In genomic region chr15:77399027-77399426, GRCm38 (mm10) we compare ENCODE assay signal across 12 mouse cellular contexts. TPM values are rescaled to one million over a fixed set of nuclear protein-coding genes. Genes with fewer than 3 reads are reported as not detected.
DNase-seq lines count a peak whose midpoint lies in the region; ATAC-seq and TF ChIP-seq lines count a peak whose summit lies in the region.
"Not testable (repeated sequence)": the region's sequence is repeated elsewhere in the genome, so short reads cannot be mapped to it uniquely, and the experiment has no call there.
"Had no signal": no experiment of that assay in that cellular context is flagged by ENCODE, and none has a peak within 500 bp of the region (broad histone marks: within the 10 kb centered on the region; RNA-seq: fewer than 3 reads in every experiment).

Apol7a (minus strand) TSS chr15:77399110.

- in situ Hi-C loops in ES-E14 (cut with MboI; ENCODE audit: low sequenced_read_pairs in 2 of 2, unreplicated experiment in 2 of 2), result not testable (repeated sequence)

- 0 out of 2 replicates have a peak, but pooled peaks have one; percentile 9 for TF ChIP-seq CTCF in bone marrow, adult 2 months (IDR thresholded peaks at IDR 0.05; ENCODE audit: control insufficient read depth, insufficient read depth, low read length)
- TF ChIP-seq CTCF in embryonic fibroblast, embryonic 13.5 days (IDR thresholded peaks at IDR 0.05; ENCODE audit: borderline replicate concordance, insufficient read depth, low read length), result peak; percentile 55; the same call in 1 of the 2 replicates
- TF ChIP-seq CTCF in kidney, adult 2 months (conservative IDR thresholded peaks at IDR 0.05; ENCODE audit: insufficient read depth, insufficient read length, low read depth, low read length), result peak; percentile 64
- peak; percentile 61 for TF ChIP-seq CTCF in liver, embryonic 14.5 days (IDR thresholded peaks at IDR 0.05; ENCODE audit: low read depth)

- H3K9me3 ChIP-seq in ES-E14 (ENCODE audit: control insufficient read depth, insufficient read depth, low read depth, low read length); heart, embryonic 16.5 days (replicated peaks; ENCODE audit: control insufficient read depth, low read length); liver, embryonic 14.5 days (ENCODE audit: control insufficient read depth, low read length): not testable (repeated sequence)

- H3K4me2 ChIP-seq in heart, embryonic 16.5 days (ENCODE audit: low read depth, low read length); liver, embryonic 14.5 days (ENCODE audit: low read depth): not testable (repeated sequence)

- H3K9ac ChIP-seq in ES-E14 (ENCODE audit: insufficient read depth, low read depth, low read length, poor library complexity, severe bottlenecking); heart, embryonic 16.5 days (ENCODE audit: low read length); liver, embryonic 14.5 days (replicated peaks): not testable (repeated sequence)

- not testable (repeated sequence) for H3K4me1 ChIP-seq in ES-E14 (ENCODE audit: control insufficient read depth in 2 of 2, insufficient read depth in 2 of 2, low read length in 2 of 2, poor library complexity in 1 of 2); bone marrow, adult 2 months (ENCODE audit: control insufficient read depth, insufficient read depth, low read length); embryonic fibroblast, embryonic 13.5 days (ENCODE audit: control insufficient read depth, insufficient read depth, low read length); heart, embryonic 16.5 days (ENCODE audit: control insufficient read depth, insufficient read depth, low read length); kidney, adult 2 months (ENCODE audit: control insufficient read depth, insufficient read depth, low read length); liver, embryonic 14.5 days (replicated peaks; ENCODE audit: control insufficient read depth in 2 of 2, insufficient read depth in 2 of 2, low read length in 1 of 2)

- not testable (repeated sequence) for H3K27me3 ChIP-seq in heart, embryonic 16.5 days (ENCODE audit: control insufficient read depth, insufficient read depth, low read length); kidney, adult 2 months (replicated peaks; ENCODE audit: control insufficient read depth, insufficient read depth, low read length); liver, embryonic 14.5 days (ENCODE audit: control insufficient read depth, insufficient read depth, low read length)

- H3K27ac ChIP-seq in ES-E14 (ENCODE audit: insufficient read depth, low read depth, low read length, poor library complexity, severe bottlenecking); bone marrow, adult 2 months (ENCODE audit: control insufficient read depth, insufficient read depth, low read depth, low read length, poor library complexity); kidney, adult 2 months (ENCODE audit: insufficient read depth, low read depth, low read length); liver, embryonic 14.5 days: not testable (repeated sequence)
- peak within 1 kb of the TSS; percentile 90 for H3K27ac ChIP-seq in embryonic fibroblast, embryonic 13.5 days (ENCODE audit: insufficient read depth, low read length)
- peak within 1 kb of the TSS; percentile 55; the same call in 1 of the 2 replicates for H3K27ac ChIP-seq in heart, embryonic 16.5 days (ENCODE audit: low read length)

- not testable (repeated sequence) for TF ChIP-seq POLR2A in bone marrow, adult 2 months (IDR thresholded peaks at IDR 0.05; ENCODE audit: borderline replicate concordance, control insufficient read depth, low read depth, low read length); embryonic fibroblast, embryonic 13.5 days (IDR thresholded peaks at IDR 0.05; ENCODE audit: low read depth, low read length); kidney, adult 2 months (IDR thresholded peaks at IDR 0.05; ENCODE audit: low read depth, low read length)

- TF ChIP-seq EP300 in liver, embryonic 14.5 days (IDR thresholded peaks at IDR 0.05; ENCODE audit: low read depth), result not testable (repeated sequence)

- not testable (repeated sequence) for H3K4me3 ChIP-seq in ES-E14 (ENCODE audit: insufficient read depth in 1 of 2, low read depth in 1 of 2, low read length in 2 of 2, poor library complexity in 1 of 2, severe bottlenecking in 1 of 2); bone marrow, adult 2 months (replicated peaks; ENCODE audit: control insufficient read depth, low read depth, low read length); embryonic fibroblast, embryonic 13.5 days (ENCODE audit: insufficient read depth, low read length); heart, embryonic 16.5 days (ENCODE audit: low read length); kidney, adult 2 months (ENCODE audit: insufficient read depth, low read depth, low read length); liver, embryonic 14.5 days (ENCODE audit: insufficient read depth in 1 of 2, low read depth in 2 of 2, low read length in 2 of 2)

- ATAC-seq in heart, embryonic 16.5 days (replicated peaks; ENCODE audit: extremely low read depth, insufficient read depth, low FRiP score); liver, embryonic 14.5 days (ENCODE audit: insufficient read depth): not testable (repeated sequence)

- WGBS in bone marrow, adult 2 months, result 64% methylated on average over 9 of the region's 9 CpGs
- WGBS in heart, embryonic 16.5 days, result 60% methylated on average over 9 of the region's 9 CpGs
- 63% methylated on average over 9 of the region's 9 CpGs for WGBS in kidney, adult 2 months
- 52% methylated on average over 9 of the region's 9 CpGs for WGBS in liver, embryonic 14.5 days (ENCODE audit: insufficient replicate concordance)

- DNase-seq in ES-E14 (ENCODE audit: low read depth, low spot score), result peak; percentile 65
- peak; percentile 14 for DNase-seq in kidney, adult 2 months
- DNase-seq in liver, embryonic 14.5 days (ENCODE audit: low read depth in 3 of 3, low spot score in 3 of 3), result not testable (repeated sequence)
- DNase-seq in retina, postnatal 1 day, result peak; percentile 34
- peak; percentile 62 for DNase-seq in yolk sac, embryonic 10.5 days (ENCODE audit: low spot score)

- H3K36me3 ChIP-seq in ES-E14 (ENCODE audit: control insufficient read depth, insufficient read depth, low read length, poor library complexity, severe bottlenecking); heart, embryonic 16.5 days (ENCODE audit: control insufficient read depth, insufficient read depth); kidney, adult 2 months (ENCODE audit: control insufficient read depth, insufficient read depth, low read length); liver, embryonic 14.5 days (replicated peaks; ENCODE audit: control insufficient read depth, insufficient read depth, low read depth): not testable (repeated sequence)

TF ChIP-seq in ES-E14, 5 proteins besides CTCF, POLR2A, EP300 and RAD21:
- 0 out of 2 replicates have a peak, but pooled peaks have one; percentile 35 for TF ChIP-seq ZC3H11A (IDR thresholded peaks at IDR 0.05; ENCODE audit: borderline replicate concordance, low read depth, low read length)

RNA-seq across cellular contexts. Expression of gene Apol7a, which starts in this region (rescaled TPM):
- total RNA-seq in ES-E14 (2012; rRNA removed), result 0.11 and 0.27 TPM in 2 replicates
- polyA plus RNA-seq in bone marrow, adult 2 months (2011; ENCODE audit: insufficient read depth, insufficient read length, low replicate concordance, missing spikeins), result not detected in 2 replicates
- 0.76 and 1.3 TPM in 2 replicates for polyA plus RNA-seq in embryonic fibroblast, embryonic 13.5 days (2011; ENCODE audit: insufficient read length, low read depth, missing spikeins)
- polyA plus RNA-seq in heart, embryonic 16.5 days (2015; fragmentation: Nextera tagmentation; extraction: Ambion mirVana), result 0.19 and 0.39 TPM in 2 replicates
- polyA plus RNA-seq in kidney, adult 2 months (2012; rRNA removed), result not detected in 2 replicates
- 0.25 and 0.26 TPM in 2 replicates for polyA plus RNA-seq in liver, embryonic 14.5 days (2012; rRNA removed)
- polyA plus RNA-seq in liver, embryonic 14.5 days (2014; fragmentation: Nextera tagmentation; extraction: Ambion mirVana), result 0.56 and 0.69 TPM in 2 replicates
- total RNA-seq: layer of hippocampus, postnatal 14 days; megakaryocyte-erythroid progenitor cell, adult 5-6 weeks had no signal
- polyA plus RNA-seq: heart, embryonic 10.5 days; neural tube, embryonic 12.5 days had no signal

Comparison
In these comparisons a context has a peak if more than half of its experiments do, and no peak if none do; other contexts are left out.
1. Peak in DNase-seq in ES-E14; RNA of the gene not detected or under 1 TPM.
2. Peak in DNase-seq in kidney, adult 2 months; RNA of the gene not detected or under 1 TPM.
3. CTCF ChIP-seq: peak in every context shown above with its lines; median percentile 64 in kidney, adult 2 months; 61 in liver, embryonic 14.5 days; 55 in embryonic fibroblast, embryonic 13.5 days; 9 in bone marrow, adult 2 months.